Mouse (Mus musculus) MEL (cell line): Measurements from ENCODE around the gene Tapbp. TPM values are rescaled to one million over a fixed set of nuclear protein-coding genes. Genes with fewer than 3 reads are reported as not detected.
"Not testable (repeated sequence)": the region's sequence is repeated elsewhere in the genome, so short reads cannot be mapped to it uniquely, and the experiment has no call there.

ENCODE experiments used
- DNase-seq: peaks from one replicate; pipeline ENCODE4 v3.0.0; 2011; ENCODE audit warnings: low read depth, low spot score
- H3K27ac ChIP-seq: 2 replicates; pipeline ENCODE4 v1.5.1; 2012; ENCODE audit warnings: low read depth, mild to moderate bottlenecking, control low read depth, low read length, moderate library complexity; ENCODE audit not compliant: control insufficient read depth
- H3K27me3 ChIP-seq, 2 experiments: fragments of 150-350 bp in 1 of 2; sonication (generic) in 1 of 2; 2 replicates each; pipeline ENCODE4 v1.6.1; 2012; ENCODE audit warnings: low read length in 2 of 2, mild to moderate bottlenecking in 2 of 2, improper control_type of control experiment in 1 of 2, moderate library complexity in 1 of 2; ENCODE audit not compliant: insufficient read depth in 2 of 2, control insufficient read depth in 1 of 2
- H3K36me3 ChIP-seq, 2 experiments: 2 replicates each; pipeline ENCODE4 v1.6.1; 2012 to 2014; ENCODE audit warnings: low read length in 2 of 2, improper control_type of control experiment in 1 of 2, inconsistent platforms in 1 of 2, mild to moderate bottlenecking in 1 of 2; ENCODE audit not compliant: insufficient read depth in 2 of 2, control insufficient read depth in 1 of 2
- H3K4me1 ChIP-seq, 2 experiments: fragments of 150-350 bp in 1 of 2; sonication (generic) in 1 of 2; 2 replicates each; pipeline ENCODE4 v1.6.1; 2012; ENCODE audit warnings: low read length in 2 of 2, improper control_type of control experiment in 1 of 2, mild to moderate bottlenecking in 1 of 2; ENCODE audit not compliant: insufficient read depth in 2 of 2, control insufficient read depth in 1 of 2
- H3K4me3 ChIP-seq, 2 experiments: fragments of 150-350 bp in 1 of 2; sonication (generic) in 1 of 2; 2 replicates each; pipeline ENCODE4 v1.5.1; 2012; ENCODE audit warnings: low read depth in 2 of 2, low read length in 2 of 2, mild to moderate bottlenecking in 2 of 2, moderate library complexity in 2 of 2, control low read depth in 1 of 2, improper control_type of control experiment in 1 of 2; ENCODE audit not compliant: control insufficient read depth in 1 of 2, insufficient read depth in 1 of 2
- H3K79me2 ChIP-seq: 2 replicates; pipeline ENCODE4 v1.6.1; 2012; ENCODE audit warnings: mild to moderate bottlenecking, low read length, moderate library complexity; ENCODE audit not compliant: control insufficient read depth, poor library complexity, insufficient read depth
- H3K9ac ChIP-seq: 2 replicates; pipeline ENCODE4 v1.6.1; 2012; ENCODE audit warnings: low read depth, mild to moderate bottlenecking, control low read depth, low read length, moderate library complexity; ENCODE audit not compliant: control insufficient read depth, poor library complexity, severe bottlenecking
- H3K9me3 ChIP-seq: fragments of 150-350 bp; sonication (generic); replicated peaks from 2 replicates; pipeline ENCODE4 v1.6.1; 2012; ENCODE audit warnings: mild to moderate bottlenecking, low read length, improper control_type of control experiment, moderate library complexity; ENCODE audit not compliant: insufficient read depth
- BHLHE40 ChIP-seq: IDR thresholded peaks from 2 replicates; pipeline ENCODE4 v1.6.1; 2012; ENCODE audit warnings: low read depth, mild to moderate bottlenecking, inconsistent platforms, low read length, improper control_type of control experiment, borderline replicate concordance
- CHD2 ChIP-seq: IDR thresholded peaks from 2 replicates; pipeline ENCODE4 v1.6.1; 2011; ENCODE audit warnings: low read length, improper control_type of control experiment
- E2F4 ChIP-seq: IDR thresholded peaks from 2 replicates; pipeline ENCODE4 v1.6.1; 2011; ENCODE audit warnings: low read depth, low read length, improper control_type of control experiment, borderline replicate concordance
- EP300 ChIP-seq, 2 experiments: IDR thresholded peaks; 2 replicates each; pipeline ENCODE4 v1.6.1; 2011; ENCODE audit warnings: improper control_type of control experiment in 2 of 2, low read length in 2 of 2, low read depth in 1 of 2, mild to moderate bottlenecking in 1 of 2
- ETS1 ChIP-seq: IDR thresholded peaks from 2 replicates; pipeline ENCODE4 v1.6.1; 2012; ENCODE audit warnings: low read depth, mild to moderate bottlenecking, inconsistent platforms, low read length, improper control_type of control experiment, moderate library complexity
- GATA1 ChIP-seq: IDR thresholded peaks from 2 replicates; pipeline ENCODE4 v1.6.1; 2011; ENCODE audit warnings: low read depth, low read length, improper control_type of control experiment
- MAFK ChIP-seq: IDR thresholded peaks from 2 replicates; pipeline ENCODE4 v1.6.1; 2011; ENCODE audit warnings: low read depth, mild to moderate bottlenecking, low read length, improper control_type of control experiment, borderline replicate concordance
- MAZ ChIP-seq: IDR thresholded peaks from 2 replicates; pipeline ENCODE4 v1.6.1; 2012; ENCODE audit warnings: low read depth, mild to moderate bottlenecking, inconsistent platforms, low read length, improper control_type of control experiment
- MYB ChIP-seq: IDR thresholded peaks from 2 replicates; pipeline ENCODE4 v1.6.1; 2011; ENCODE audit warnings: mild to moderate bottlenecking, low read depth, low read length, improper control_type of control experiment
- NELFE ChIP-seq: IDR thresholded peaks from 2 replicates; pipeline ENCODE4 v1.6.1; 2011; ENCODE audit warnings: low read depth, low read length, improper control_type of control experiment
- POLR2A ChIP-seq, 2 experiments: IDR thresholded peaks; 2 replicates each; pipeline ENCODE4 v1.6.1; 2011 to 2012; ENCODE audit warnings: low read length in 2 of 2, mild to moderate bottlenecking in 2 of 2, control low read depth in 1 of 2, improper control_type of control experiment in 1 of 2, low read depth in 1 of 2, moderate library complexity in 1 of 2; ENCODE audit not compliant: control insufficient read depth in 1 of 2, insufficient read depth in 1 of 2, poor library complexity in 1 of 2
- POLR2AphosphoS2 ChIP-seq: IDR thresholded peaks from 2 replicates; pipeline ENCODE4 v1.6.1; 2011; ENCODE audit warnings: low read length, improper control_type of control experiment
- SIN3A ChIP-seq: IDR thresholded peaks from 2 replicates; pipeline ENCODE4 v1.6.1; 2012; ENCODE audit warnings: low read length, improper control_type of control experiment, inconsistent platforms
- TCF12 ChIP-seq: IDR thresholded peaks from 2 replicates; pipeline ENCODE4 v1.6.1; 2014; ENCODE audit warnings: low read depth, mild to moderate bottlenecking, inconsistent platforms, low read length, improper control_type of control experiment, moderate library complexity
- USF2 ChIP-seq, 2 experiments: IDR thresholded peaks; 2 replicates each; pipeline ENCODE4 v1.6.1; 2011 to 2012; ENCODE audit warnings: improper control_type of control experiment in 2 of 2, low read length in 2 of 2, borderline replicate concordance in 1 of 2, inconsistent platforms in 1 of 2, low read depth in 1 of 2, mild to moderate bottlenecking in 1 of 2; ENCODE audit not compliant: insufficient read depth in 1 of 2
- ZC3H11A ChIP-seq: IDR thresholded peaks from 2 replicates; pipeline ENCODE4 v1.6.1; 2012; ENCODE audit warnings: low read depth, mild to moderate bottlenecking, inconsistent platforms, low read length, improper control_type of control experiment
- ZMIZ1 ChIP-seq: IDR thresholded peaks from 2 replicates; pipeline ENCODE4 v1.6.1; 2012; ENCODE audit warnings: low read depth, mild to moderate bottlenecking, inconsistent platforms, low read length, improper control_type of control experiment, moderate library complexity
- ZNF384 ChIP-seq: IDR thresholded peaks from 2 replicates; pipeline ENCODE4 v1.6.1; 2012; ENCODE audit warnings: low read depth, mild to moderate bottlenecking, inconsistent platforms, low read length, improper control_type of control experiment
- polyA plus RNA-seq, 2 experiments: library from polyadenylated mRNA; stranded (reverse) in 1 of 2; unstranded in 1 of 2; fragments of >175 nt in 1 of 2; fragments of >200 nt in 1 of 2; gene quantifications; 2 replicates each; pipeline versions ENCODE4 v1.2.1 to v1.2.4; 2012; ENCODE audit warnings: low replicate concordance in 2 of 2, low read depth in 1 of 2; ENCODE audit not compliant: insufficient read length in 2 of 2, insufficient read depth in 1 of 2, missing spikeins in 1 of 2
- total RNA-seq: library from RNA; depleted of rRNA; stranded (reverse); fragments of 300-350 nt; gene quantifications from 2 replicates; pipeline ENCODE4 v1.2.3, GENCODE M21; 2012

Gene Tapbp
- total and polyA plus RNA-seq, 3 experiments: 24.3 to 33.3 TPM; not detected in 1

GRCm38 (mm10) chr17:33887802-33888201 lies 27.9 kb upstream of the Tapbp start:
- H3K79me2 ChIP-seq: peaks cover 27% of the 10 kb centered on the region
- H3K36me3 ChIP-seq: peaks cover 2 to 16% of the 10 kb centered on the region in 2 experiments; a peak in 3 of 4 replicates
- H3K27me3 ChIP-seq, H3K9me3 ChIP-seq, H3K9ac ChIP-seq, H3K4me3 ChIP-seq, H3K27ac ChIP-seq, DNase-seq: not testable (repeated sequence)
- H3K4me1 ChIP-seq: peaks cover 4 to 18% of the 10 kb centered on the region in 2 experiments

GRCm38 (mm10) chr17:33888230-33888629 lies 27.5 kb upstream of the Tapbp start:
- DNase-seq, H3K27ac ChIP-seq, H3K9me3 ChIP-seq, H3K9ac ChIP-seq, H3K27me3 ChIP-seq: not testable (repeated sequence)
- H3K36me3 ChIP-seq: peaks cover 2 to 16% of the 10 kb centered on the region in 2 experiments; a peak in 3 of 4 replicates
- H3K4me3 ChIP-seq: peak overlapping the region in 1 of 2 experiments; percentile 60; a peak in 2 of 4 replicates
- TF ChIP-seq ETS1 (peak; percentile 52; the same call in 1 of the 2 replicates), EP300 (IDR thresholded peaks at IDR 0.05; ENCODE audit: low read depth in 1 of 2, low read length in 2 of 2) (peak in 1 of 2 experiments; percentile 30; a peak in 1 of 4 replicates), GATA1 (0 out of 2 replicates have a peak, but pooled peaks have one; percentile 21)
- H3K4me1 ChIP-seq: peaks cover 4 to 18% of the 10 kb centered on the region in 2 experiments
- H3K79me2 ChIP-seq: peaks cover 27% of the 10 kb centered on the region

- Histone ChIP-seq H3K4me1 (peaks cover 4 to 18% of the 10 kb centered on the region in 2 experiments), H3K4me3 (peak overlapping the region; percentile 50 to 89), H3K9ac (peak overlapping the region; percentile 84), H3K36me3 (peaks cover 2 to 16% of the 10 kb centered on the region in 2 experiments; a peak in 3 of 4 replicates), H3K27ac (peak overlapping the region; percentile 61), H3K79me2 (peaks cover 27% of the 10 kb centered on the region)
- not testable (repeated sequence) for H3K27me3 ChIP-seq, DNase-seq, H3K9me3 ChIP-seq
- 0 out of 2 replicates have a peak, but pooled peaks have one; percentile 10 for TF ChIP-seq E2F4
Measured at GRCm38 (mm10) chr17:33889941-33890532, 25.7 kb upstream of the Tapbp start.

- Histone ChIP-seq H3K27me3 (no peaks in the 10 kb centered on the region), H3K27ac (peak within 1 kb of the TSS; percentile 61), H3K4me1 (peaks cover 4 to 18% of the 10 kb centered on the region in 2 experiments), H3K9ac (peak within 1 kb of the TSS; percentile 84), H3K79me2 (peaks cover 27% of the 10 kb centered on the region), H3K9me3 (no peaks in the 10 kb centered on the region), H3K4me3 (peak within 1 kb of the TSS; percentile 60 to 89), H3K36me3 (peaks cover 2 to 16% of the 10 kb centered on the region in 2 experiments; a peak in 3 of 4 replicates)
- peak; percentile 99 for DNase-seq
- no peak for TF ChIP-seq BHLHE40
- peak; percentile 42; the same call in 1 of the 2 replicates for TF ChIP-seq NELFE
- TF ChIP-seq MAZ: peak; percentile 76; the same call in 1 of the 2 replicates
- no peak for TF ChIP-seq MYB
- TF ChIP-seq E2F4: no peak
- no peak for TF ChIP-seq CHD2
- TF ChIP-seq ETS1: peak; percentile 79
- TF ChIP-seq USF2 (IDR thresholded peaks at IDR 0.05; ENCODE audit: borderline replicate concordance in 1 of 2, insufficient read depth in 1 of 2, low read depth in 1 of 2, low read length in 2 of 2): no peak
- no peak; the same call in 1 of the 2 replicates for TF ChIP-seq TCF12
- no peak for TF ChIP-seq POLR2AphosphoS2
- peak; percentile 62 to 75 for TF ChIP-seq POLR2A (IDR thresholded peaks at IDR 0.05; ENCODE audit: control insufficient read depth in 1 of 2, insufficient read depth in 1 of 2, low read depth in 1 of 2, low read length in 2 of 2, poor library complexity in 1 of 2)
- TF ChIP-seq ZMIZ1: peak; percentile 70; the same call in 1 of the 2 replicates
- TF ChIP-seq SIN3A: peak; percentile 92
- TF ChIP-seq ZC3H11A: peak; percentile 6; the same call in 1 of the 2 replicates
- no peak for TF ChIP-seq MAFK
- TF ChIP-seq ZNF384: peak; percentile 25; the same call in 1 of the 2 replicates
Measured at GRCm38 (mm10) chr17:33890533-33891059, 25.1 kb upstream of the Tapbp start, which contains the start of gene Kifc1. Gene Kifc1 (minus strand): TSS chr17:33890661.
